Mouse (Mus musculus) liver, embryonic 11.5 days (tissue): ENCODE measurements around the gene Gdpd5. TPM values are rescaled to one million over a fixed set of nuclear protein-coding genes. Genes with fewer than 3 reads are reported as not detected.

Experiments used
- ATAC-seq: fragments of 200-750 bp; cut with Nextera tagmentation; replicated peaks from 2 replicates; pipeline ENCODE4 v1.8.0; 2017; ENCODE audit warnings: moderate number of reproducible peaks, mild to moderate bottlenecking, moderate TSS enrichment, moderate library complexity; ENCODE audit not compliant: low FRiP score
- DNase-seq: peaks from one replicate; pipeline ENCODE4 v3.0.0-alpha.2; 2017; ENCODE audit warnings: low spot score
- H3K27ac ChIP-seq: fragments of 300-500 bp; sonication (generic); 2 replicates; pipeline ENCODE4 v1.5.1; 2014; ENCODE audit warnings: mild to moderate bottlenecking, low read depth, low read length, control low read depth
- H3K27me3 ChIP-seq: fragments of 300-500 bp; sonication (generic); replicated peaks from 2 replicates; pipeline ENCODE4 v1.6.1; 2014; ENCODE audit warnings: low read length, mixed read lengths; ENCODE audit not compliant: control insufficient read depth, insufficient read depth
- H3K36me3 ChIP-seq: fragments of 300-500 bp; sonication (generic); 2 replicates; pipeline ENCODE4 v1.6.1; 2014; ENCODE audit warnings: mild to moderate bottlenecking, low read length, moderate library complexity, mixed read lengths; ENCODE audit not compliant: control insufficient read depth, insufficient read depth
- H3K4me1 ChIP-seq: fragments of 300-500 bp; sonication (generic); replicated peaks from 2 replicates; pipeline ENCODE4 v1.6.1; 2014; ENCODE audit warnings: low read length, mixed read lengths; ENCODE audit not compliant: control insufficient read depth, insufficient read depth
- H3K4me2 ChIP-seq: fragments of 300-500 bp; sonication (generic); 2 replicates; pipeline ENCODE4 v1.6.1; 2014; ENCODE audit warnings: mild to moderate bottlenecking, control low read depth, moderate library complexity
- H3K4me3 ChIP-seq: fragments of 300-500 bp; sonication (generic); 2 replicates; pipeline ENCODE4 v1.5.1; 2014; ENCODE audit warnings: low read depth, low read length, control low read depth
- H3K9ac ChIP-seq: fragments of 300-500 bp; sonication (generic); 2 replicates; pipeline ENCODE4 v1.6.1; 2014; ENCODE audit warnings: low read depth, low read length, control low read depth
- H3K9me3 ChIP-seq: fragments of 300-500 bp; sonication (generic); 2 replicates; pipeline ENCODE4 v1.6.1; 2016; ENCODE audit warnings: low read length, inconsistent platforms, mixed read lengths; ENCODE audit not compliant: control insufficient read depth
- WGBS: fragments of 180-500 bp; shearing (Covaris S2); extraction: QIAGEN DNeasy Blood & Tissue Kit; methylation state at CpG from one replicate; pipeline ENCODE4 v1.1.7; 2014; 5-methylcytosine and 5-hydroxymethylcytosine counted together
- polyA plus RNA-seq: library from polyadenylated mRNA; unstranded; fragments of >200 nt; fragmentation: Nextera tagmentation; extraction: Ambion mirVana; gene quantifications from 2 replicates; pipeline ENCODE4 v1.2.1, GENCODE M21; 2014

Gdpd5 gene
- polyA plus RNA-seq, 1 experiment from 2014 or later = 5.7 TPM

DNA sequence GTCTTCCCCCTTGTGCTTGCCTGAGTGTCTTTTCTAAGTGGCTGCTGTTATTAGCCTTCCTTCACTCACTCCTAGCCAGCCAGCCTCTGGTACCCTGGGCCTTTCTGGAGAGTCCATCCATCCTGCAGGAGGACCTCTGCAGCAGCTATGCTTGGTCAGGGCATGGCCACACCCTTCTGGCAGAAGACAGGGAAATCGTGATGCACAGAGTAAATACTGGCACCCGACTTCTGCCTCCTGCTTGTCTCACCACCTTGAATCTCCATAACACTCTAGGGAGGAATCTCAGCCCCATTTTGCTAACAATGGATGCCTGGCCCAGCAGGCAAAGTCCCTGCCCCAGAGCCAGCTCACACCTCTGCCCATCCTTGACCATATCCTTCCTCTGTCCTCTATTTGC, 11.5 kb downstream of the Gdpd5 start:
- Histone ChIP-seq H3K27ac (no peak overlapping the region), H3K4me2 (no peak overlapping the region), H3K36me3 (no peaks in the 10 kb centered on the region), H3K9me3 (no peaks in the 10 kb centered on the region), H3K9ac (no peak overlapping the region), H3K27me3 (no peaks in the 10 kb centered on the region), H3K4me3 (no peak overlapping the region), H3K4me1 (0 out of 2 replicates have a peak, but pooled peaks cover 2% of the 10 kb centered on the region)
- ATAC-seq (no peak), DNase-seq (no peak)
- WGBS = 62% methylated on average over 2 of the region's 2 CpGs

- Histone ChIP-seq H3K27me3 (no peaks in the 10 kb centered on the region), H3K4me1 (0 out of 2 replicates have a peak, but pooled peaks cover 2% of the 10 kb centered on the region), H3K4me2 (no peak overlapping the region), H3K4me3 (no peak overlapping the region), H3K9ac (no peak overlapping the region), H3K9me3 (no peaks in the 10 kb centered on the region), H3K36me3 (no peaks in the 10 kb centered on the region), H3K27ac (no peak overlapping the region)
- DNase-seq (no peak), ATAC-seq (no peak)
- 83% methylated on average over 13 of the region's 13 CpGs for WGBS
Measured at GRCm38 (mm10) chr7:99393711-99394325, 12.6 kb downstream of the Gdpd5 start.

- no peak overlapping the region for H3K9ac ChIP-seq
Measured at GRCm38 (mm10) chr7:99395385-99395784, 14.2 kb downstream of the Gdpd5 start.

DNA sequence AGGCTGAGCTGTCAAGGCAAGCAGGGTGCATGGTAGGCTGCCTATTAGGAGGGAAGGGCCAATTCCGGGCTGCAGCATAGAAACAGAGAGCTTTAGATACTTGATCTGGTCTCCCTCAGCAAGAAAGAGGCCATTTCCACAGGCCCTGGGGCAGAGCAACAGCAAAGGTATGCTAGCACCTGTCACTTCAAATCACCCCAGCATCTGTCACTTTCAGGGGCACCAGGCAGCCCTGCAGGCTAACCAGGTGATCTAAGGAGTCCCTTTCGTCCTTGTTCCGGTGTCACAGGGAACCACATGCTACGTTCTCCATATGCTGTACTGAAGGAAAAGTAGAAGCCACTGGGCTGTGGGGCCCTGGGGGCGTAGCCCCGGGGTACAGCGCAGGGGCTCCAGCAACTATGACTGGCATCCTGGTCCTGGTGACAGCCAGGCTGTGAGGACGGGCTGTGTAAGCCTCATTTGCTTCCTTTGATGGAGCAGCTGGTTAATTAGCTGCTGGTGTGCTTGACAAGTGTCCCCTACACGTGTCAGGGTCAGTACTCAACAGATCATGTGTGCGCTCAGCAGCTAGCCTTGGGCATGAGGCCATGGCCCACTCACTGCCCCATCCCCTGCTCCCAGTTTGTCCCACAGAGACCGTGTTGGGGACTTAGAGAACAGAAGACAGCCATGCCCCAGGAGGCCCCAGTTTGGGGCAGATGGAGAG, 14.8 kb downstream of the Gdpd5 start:
- no peaks in the 10 kb centered on the region for H3K27me3 ChIP-seq
- WGBS = 76% methylated on average over 11 of the region's 11 CpGs
- H3K9me3 ChIP-seq = no peaks in the 10 kb centered on the region
- ATAC-seq (no peak), DNase-seq (no peak)
- H3K4me3 ChIP-seq = no peak overlapping the region
- H3K36me3 ChIP-seq = no peaks in the 10 kb centered on the region
- no peak overlapping the region for H3K9ac ChIP-seq
- H3K27ac ChIP-seq = no peak overlapping the region
- 0 out of 2 replicates have a peak, but pooled peaks cover 2% of the 10 kb centered on the region for H3K4me1 ChIP-seq
- no peak overlapping the region for H3K4me2 ChIP-seq

More at GRCm38 (mm10) chr7:99395385-99395784, 14.2 kb downstream of the Gdpd5 start:
- H3K4me1 ChIP-seq = 0 out of 2 replicates have a peak, but pooled peaks cover 2% of the 10 kb centered on the region
- H3K27ac ChIP-seq = no peak overlapping the region
- H3K4me2 ChIP-seq = no peak overlapping the region
- no peaks in the 10 kb centered on the region for H3K9me3 ChIP-seq
- ATAC-seq = no peak
- no peaks in the 10 kb centered on the region for H3K27me3 ChIP-seq
- WGBS = 81% methylated on average over 4 of the region's 4 CpGs
- no peaks in the 10 kb centered on the region for H3K36me3 ChIP-seq
- DNase-seq = no peak
- H3K4me3 ChIP-seq = no peak overlapping the region

DNA sequence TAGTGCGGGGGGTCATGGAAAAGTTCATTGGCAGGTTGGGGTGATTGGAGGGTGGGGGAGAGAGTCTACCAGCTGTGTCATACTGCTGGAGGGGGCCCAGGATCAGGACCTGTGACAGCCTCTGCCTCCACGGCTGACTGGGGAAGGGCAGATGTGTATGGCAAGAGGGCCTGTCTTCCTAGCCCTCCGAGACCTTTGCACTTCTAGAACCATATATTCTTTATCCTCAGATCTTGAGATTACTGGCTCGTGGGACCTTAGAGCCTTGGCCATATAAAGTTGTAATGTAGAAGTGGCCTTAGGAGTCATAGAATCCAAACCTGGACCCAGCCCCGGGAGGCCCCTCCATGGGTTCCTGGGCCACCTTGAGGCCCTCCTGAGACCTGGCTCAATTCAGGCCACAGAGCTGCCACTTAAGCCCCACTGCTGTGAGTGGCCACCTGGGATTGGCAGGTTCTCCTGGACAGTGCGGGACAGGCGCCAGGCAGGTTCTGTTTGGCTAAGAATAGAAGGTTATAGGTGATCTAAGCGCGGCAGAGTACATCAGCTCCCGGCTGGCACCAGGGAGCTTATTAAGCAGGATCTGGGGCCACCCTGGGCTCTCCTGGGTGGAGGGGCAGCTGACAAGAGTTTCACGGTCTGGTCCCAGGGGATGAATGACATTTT, 15.9 kb downstream of the Gdpd5 start:
- H3K27me3 ChIP-seq = no peaks in the 10 kb centered on the region
- no peaks in the 10 kb centered on the region for H3K36me3 ChIP-seq
- no peak overlapping the region for H3K4me2 ChIP-seq
- 77% methylated on average over 11 of the region's 11 CpGs for WGBS
- no peak overlapping the region for H3K27ac ChIP-seq
- DNase-seq (no peak), ATAC-seq (no peak)
- peaks cover 6% of the 10 kb centered on the region; the same call in 1 of the 2 replicates for H3K4me1 ChIP-seq
- H3K4me3 ChIP-seq = no peak overlapping the region
- H3K9me3 ChIP-seq = no peaks in the 10 kb centered on the region
- no peak overlapping the region for H3K9ac ChIP-seq

GRCm38 (mm10) chr7:99401373-99401772, 20.2 kb downstream of the Gdpd5 start:
- Histone ChIP-seq H3K27me3 (no peaks in the 10 kb centered on the region), H3K4me3 (no peak overlapping the region), H3K9ac (no peak overlapping the region), H3K27ac (no peak overlapping the region), H3K4me2 (no peak overlapping the region), H3K4me1 (peaks cover 7% of the 10 kb centered on the region; the same call in 1 of the 2 replicates), H3K36me3 (no peaks in the 10 kb centered on the region), H3K9me3 (no peaks in the 10 kb centered on the region)
- 52% methylated on average over 8 of the region's 8 CpGs for WGBS
- DNase-seq = no peak
- ATAC-seq = 0 out of 2 replicates have a peak, but pooled peaks have one; percentile 36

- H3K27me3 ChIP-seq = no peaks in the 10 kb centered on the region
- DNase-seq (no peak), ATAC-seq (no peak)
- H3K36me3 ChIP-seq = no peaks in the 10 kb centered on the region
- no peak overlapping the region for H3K4me2 ChIP-seq
- no peak overlapping the region for H3K27ac ChIP-seq
- peaks cover 6% of the 10 kb centered on the region; the same call in 1 of the 2 replicates for H3K4me1 ChIP-seq
- 72% methylated on average over 6 of the region's 6 CpGs for WGBS
- no peak overlapping the region for H3K9ac ChIP-seq
- no peaks in the 10 kb centered on the region for H3K9me3 ChIP-seq
- no peak overlapping the region for H3K4me3 ChIP-seq
Measured at GRCm38 (mm10) chr7:99402477-99402876, 21.3 kb downstream of the Gdpd5 start.

- H3K4me1 ChIP-seq = peaks cover 6% of the 10 kb centered on the region; the same call in 1 of the 2 replicates
- no peaks in the 10 kb centered on the region for H3K9me3 ChIP-seq
- H3K9ac ChIP-seq = no peak overlapping the region
- H3K4me2 ChIP-seq = no peak overlapping the region
- ATAC-seq = no peak
- no peaks in the 10 kb centered on the region for H3K36me3 ChIP-seq
- H3K27me3 ChIP-seq = no peaks in the 10 kb centered on the region
- H3K4me3 ChIP-seq = no peak overlapping the region
- DNase-seq = no peak
- no peak overlapping the region for H3K27ac ChIP-seq
- 82% methylated on average over 7 of the region's 7 CpGs for WGBS
Measured at GRCm38 (mm10) chr7:99403254-99403653, 22.0 kb downstream of the Gdpd5 start.
